Mouse (Mus musculus) inflammation-experienced regulatory T-cells, adult 6 months (primary cell): ENCODE results near the gene Fam19a5. TPM values are rescaled to one million over a fixed set of nuclear protein-coding genes. Genes with fewer than 3 reads are reported as not detected.

Experiments used
- ATAC-seq: one replicate; pipeline ENCODE4 v1.8.0; 2017
- polyA plus RNA-seq, 3 experiments: library from polyadenylated mRNA; unstranded; fragments of 100-300 nt; shearing (Covaris generic); gene quantifications; one replicate each; pipeline ENCODE4 v1.2.1; 2017

Fam19a5 gene
- polyA plus RNA-seq, 3 experiments from 2014 or later = not detected

GRCm38 (mm10) chr15:87668112-87668511, 124.0 kb downstream of the Fam19a5 start:
- ATAC-seq = no peak

- no peak for ATAC-seq
Observed at GRCm38 (mm10) chr15:87671929-87672328, 127.8 kb downstream of the Fam19a5 start.

GRCm38 (mm10) chr15:87678711-87679110, 134.6 kb downstream of the Fam19a5 start:
- ATAC-seq = no peak

GRCm38 (mm10) chr15:87682410-87682809, 138.3 kb downstream of the Fam19a5 start:
- no peak for ATAC-seq

GRCm38 (mm10) chr15:87686415-87687040, 142.4 kb downstream of the Fam19a5 start:
- no peak for ATAC-seq

GRCm38 (mm10) chr15:87691271-87691955, 147.3 kb downstream of the Fam19a5 start:
- ATAC-seq = no peak

GRCm38 (mm10) chr15:87691958-87692357, 147.9 kb downstream of the Fam19a5 start:
- ATAC-seq = no peak

- no peak for ATAC-seq
Observed at GRCm38 (mm10) chr15:87692394-87692793, 148.3 kb downstream of the Fam19a5 start.

- ATAC-seq = no peak
Observed at GRCm38 (mm10) chr15:87692865-87693513, 148.9 kb downstream of the Fam19a5 start.

GRCm38 (mm10) chr15:87697433-87697996, 153.4 kb downstream of the Fam19a5 start:
- no peak for ATAC-seq

GRCm38 (mm10) chr15:87698562-87699320, 154.6 kb downstream of the Fam19a5 start:
- ATAC-seq = no peak

GRCm38 (mm10) chr15:87702821-87703220, 158.7 kb downstream of the Fam19a5 start:
- ATAC-seq = no peak

- no peak for ATAC-seq
Observed at GRCm38 (mm10) chr15:87703334-87703733, 159.2 kb downstream of the Fam19a5 start.

GRCm38 (mm10) chr15:87711790-87712189, 167.7 kb downstream of the Fam19a5 start:
- no peak for ATAC-seq

GRCm38 (mm10) chr15:87712221-87712620, 168.1 kb downstream of the Fam19a5 start:
- no peak for ATAC-seq

- ATAC-seq = no peak
Observed at GRCm38 (mm10) chr15:87715037-87715676, 171.1 kb downstream of the Fam19a5 start.

- no peak for ATAC-seq
Observed at GRCm38 (mm10) chr15:87717056-87717455, 173.0 kb downstream of the Fam19a5 start.

GRCm38 (mm10) chr15:87723455-87723986, 179.4 kb downstream of the Fam19a5 start:
- ATAC-seq = no peak

- no peak for ATAC-seq
Observed at GRCm38 (mm10) chr15:87726657-87727236, 182.6 kb downstream of the Fam19a5 start.

GRCm38 (mm10) chr15:87736345-87736744, 192.2 kb downstream of the Fam19a5 start:
- ATAC-seq = no peak

- ATAC-seq = no peak
Observed at GRCm38 (mm10) chr15:87755482-87755881, 211.4 kb downstream of the Fam19a5 start.

GRCm38 (mm10) chr15:87765876-87766275, 221.8 kb downstream of the Fam19a5 start:
- ATAC-seq = no peak
